ENCODE assay signal across 11 mouse cellular contexts in genomic region chr11:107812941-107813648, GRCm38 (mm10). TPM values are rescaled to one million over a fixed set of nuclear protein-coding genes. Genes with fewer than 3 reads are reported as not detected.
DNase-seq lines count a peak whose midpoint lies in the region; ATAC-seq and TF ChIP-seq lines count a peak whose summit lies in the region.
"Had no signal": no experiment of that assay in that cellular context is flagged by ENCODE, and none has a peak within 500 bp of the region (broad histone marks: within the 10 kb centered on the region; RNA-seq: fewer than 3 reads in every experiment).

No protein-coding gene starts in this region.

- H3K4me1 ChIP-seq in forebrain, embryonic 13.5 days: peaks cover 18% of the 10 kb centered on the region; the same call in 1 of the 2 replicates
- peaks cover 10% of the 10 kb centered on the region for H3K4me1 ChIP-seq in forebrain, embryonic 10.5 days
- H3K4me1 ChIP-seq in hindbrain, embryonic 10.5 days (replicated peaks): peaks cover 20% of the 10 kb centered on the region
- H3K4me1 ChIP-seq in thymus, adult 2 months (replicated peaks; ENCODE audit: control insufficient read depth, insufficient read depth, low read length): no peaks in the 10 kb centered on the region

- H3K27ac ChIP-seq in forebrain, embryonic 13.5 days: no peak overlapping the region; the same call in 1 of the 2 replicates
- no peak overlapping the region for H3K27ac ChIP-seq in forebrain, embryonic 10.5 days
- no peak overlapping the region for H3K27ac ChIP-seq in hindbrain, embryonic 10.5 days
- H3K27ac ChIP-seq in thymus, adult 2 months (ENCODE audit: control insufficient read depth, insufficient read depth, low read length): no peak overlapping the region

- no peaks in the 10 kb centered on the region for H3K36me3 ChIP-seq in forebrain, embryonic 13.5 days (ENCODE audit: poor library complexity, severe bottlenecking)
- H3K36me3 ChIP-seq in forebrain, embryonic 10.5 days (replicated peaks): no peaks in the 10 kb centered on the region
- H3K36me3 ChIP-seq in hindbrain, embryonic 10.5 days: no peaks in the 10 kb centered on the region
- H3K36me3 ChIP-seq in thymus, adult 2 months (ENCODE audit: control insufficient read depth, insufficient read depth, low read length): no peaks in the 10 kb centered on the region

- TF ChIP-seq POLR2A in thymus, adult 2 months (IDR thresholded peaks at IDR 0.05; ENCODE audit: control insufficient read depth, extremely low read depth, insufficient read depth, low read length, poor library complexity): no peak

- ATAC-seq in forebrain, embryonic 13.5 days: no peak

- TF ChIP-seq CTCF in thymus, adult 2 months (IDR thresholded peaks at IDR 0.05; ENCODE audit: borderline replicate concordance, control insufficient read depth, extremely low read depth, insufficient read depth, low read length, poor library complexity): no peak

- DNase-seq in forebrain, embryonic 10.5 days (ENCODE audit: extremely low spot score, low spot score): no peak
- DNase-seq in right cerebral cortex, postnatal 10 days (ENCODE audit: low spot score in 2 of 2): peak; percentile 52 to 55
- DNase-seq in right cerebral cortex, adult 18-20 months: no peak
- no peak for DNase-seq in hindbrain, embryonic 10.5 days (ENCODE audit: low spot score)
- peak; percentile 46 for DNase-seq in retina, postnatal 7 days (ENCODE audit: low read depth, low spot score)
- DNase-seq in layer of hippocampus, adult 8-10 months (ENCODE audit: low spot score in 2 of 2): no peak
- no peak for DNase-seq in thymus, adult 2 months
- DNase-seq: gastrocnemius, postnatal 14 days; kidney, adult 2 months had no signal

- peak overlapping the region; percentile 21 for H3K9ac ChIP-seq in forebrain, embryonic 13.5 days

- H3K27me3 ChIP-seq in forebrain, embryonic 13.5 days: no peaks in the 10 kb centered on the region
- peaks cover 37% of the 10 kb centered on the region for H3K27me3 ChIP-seq in forebrain, embryonic 10.5 days (ENCODE audit: poor library complexity, severe bottlenecking)
- peaks cover 17% of the 10 kb centered on the region for H3K27me3 ChIP-seq in hindbrain, embryonic 10.5 days (ENCODE audit: insufficient read depth, poor library complexity, severe bottlenecking)
- H3K27me3 ChIP-seq in thymus, adult 2 months (ENCODE audit: control insufficient read depth, insufficient read depth, low read length): no peaks in the 10 kb centered on the region

- H3K4me3 ChIP-seq in forebrain, embryonic 13.5 days: 0 out of 2 replicates have a peak overlapping the region, but pooled peaks have one; percentile 8
- H3K4me3 ChIP-seq in forebrain, embryonic 10.5 days: no peak overlapping the region
- 0 out of 2 replicates have a peak overlapping the region, but pooled peaks have one; percentile 11 for H3K4me3 ChIP-seq in hindbrain, embryonic 10.5 days
- no peak overlapping the region for H3K4me3 ChIP-seq in thymus, adult 2 months (ENCODE audit: control insufficient read depth, insufficient read depth, low read length)

- no peaks in the 10 kb centered on the region for H3K9me3 ChIP-seq in forebrain, embryonic 13.5 days (replicated peaks)
- no peaks in the 10 kb centered on the region for H3K9me3 ChIP-seq in forebrain, embryonic 10.5 days
- no peaks in the 10 kb centered on the region for H3K9me3 ChIP-seq in hindbrain, embryonic 10.5 days

- peak overlapping the region; percentile 39 for H3K4me2 ChIP-seq in forebrain, embryonic 13.5 days

- 27% methylated on average over 21 of the region's 21 CpGs for WGBS in forebrain, embryonic 13.5 days
- WGBS in forebrain, embryonic 10.5 days: 31% methylated on average over 21 of the region's 21 CpGs
- 33% methylated on average over 21 of the region's 21 CpGs for WGBS in hindbrain, embryonic 10.5 days
- 37% methylated on average over 21 of the region's 21 CpGs for WGBS in thymus, adult 2 months

RNA-seq across cellular contexts. Expression of gene Cacng4, which starts 18.7 kb away (rescaled TPM):
- polyA plus RNA-seq in forebrain, embryonic 13.5 days (2015; fragmentation: Nextera tagmentation; extraction: Ambion mirVana): 23.1 and 27.6 TPM in 2 replicates
- 6.3 and 7.0 TPM in 2 replicates for polyA plus RNA-seq in forebrain, embryonic 10.5 days (2016; fragmentation: Nextera tagmentation; extraction: Ambion mirVana)
- polyA plus RNA-seq in hindbrain, embryonic 10.5 days (2016; fragmentation: Nextera tagmentation; extraction: Ambion mirVana): 8.9 and 15.7 TPM in 2 replicates
- total RNA-seq in layer of hippocampus, adult 8-10 months (2022): 10 to 100 TPM; 20.4 to 24.2 (median 22.2) TPM
- 4.8 and 9.0 TPM in 2 replicates for polyA plus RNA-seq in thymus, adult 2 months (2012; rRNA removed)
- total RNA-seq: megakaryocyte progenitor cell, adult 5-6 weeks had no signal

Comparison
In these comparisons a context has a peak if more than half of its experiments do, and no peak if none do; other contexts are left out.
1. H3K4me3 ChIP-seq: peak in forebrain, embryonic 13.5 days (single experiment) and hindbrain, embryonic 10.5 days (single experiment); none in forebrain, embryonic 10.5 days (single experiment) and thymus, adult 2 months (single experiment).
2. DNase-seq: peak in right cerebral cortex, postnatal 10 days (2 of 2) and retina, postnatal 7 days (single experiment); none in forebrain, embryonic 10.5 days (single experiment), right cerebral cortex, adult 18-20 months (single experiment), hindbrain, embryonic 10.5 days (single experiment), layer of hippocampus, adult 8-10 months (0 of 2) and thymus, adult 2 months (single experiment).